Mouse (Mus musculus): ENCODE measurements around the gene Tead3.

DNA sequence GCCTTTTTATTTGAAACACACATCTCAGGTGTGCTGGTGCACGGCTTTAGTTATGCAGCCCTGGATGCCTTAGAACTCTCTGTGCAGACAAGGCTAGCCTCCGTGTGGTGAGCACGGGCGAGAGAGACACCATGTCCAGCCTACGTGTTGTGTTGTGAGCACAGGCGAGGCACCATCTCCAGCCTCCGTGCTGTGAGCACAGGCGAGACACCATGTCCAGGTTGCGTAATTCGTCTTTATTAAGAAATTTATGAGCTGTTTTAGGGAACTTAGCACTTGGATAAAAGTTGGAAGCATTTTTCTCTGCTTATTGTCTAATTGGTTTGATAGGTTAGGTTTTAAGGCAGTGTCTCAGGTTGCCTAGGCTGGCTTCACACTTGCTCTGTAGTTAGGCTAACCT lies 67.4 kb downstream of the Tead3 start:
- TF ChIP-seq CTCF (IDR thresholded peaks at IDR 0.05; ENCODE audit: extremely low read depth, insufficient read depth, low read length) (no peak), POLR2A (IDR thresholded peaks at IDR 0.05; ENCODE audit: extremely low read depth, insufficient read depth, low read length) (no peak)
